Mouse (Mus musculus) limb, embryonic 15.5 days (tissue): ENCODE measurements around the gene Ncor2. TPM values are rescaled to one million over a fixed set of nuclear protein-coding genes. Genes with fewer than 3 reads are reported as not detected.

Experiments used
- ATAC-seq: fragments of 200-750 bp; cut with Nextera tagmentation; 2 replicates; pipeline ENCODE4 v1.8.0; 2017; ENCODE audit warnings: low read depth, moderate TSS enrichment; ENCODE audit not compliant: insufficient number of reproducible peaks, low FRiP score, low TSS enrichment
- H3K27ac ChIP-seq: fragments of 300-500 bp; sonication (generic); 2 replicates; pipeline ENCODE4 v1.5.1; 2015; ENCODE audit warnings: moderate library complexity, mild to moderate bottlenecking, inconsistent platforms
- H3K27me3 ChIP-seq: fragments of 300-500 bp; sonication (generic); 2 replicates; pipeline ENCODE4 v1.6.1; 2015; ENCODE audit warnings: inconsistent platforms
- H3K36me3 ChIP-seq: fragments of 300-500 bp; sonication (generic); 2 replicates; pipeline ENCODE4 v1.6.1; 2015; ENCODE audit warnings: inconsistent platforms
- H3K4me1 ChIP-seq: fragments of 300-500 bp; sonication (generic); 2 replicates; pipeline ENCODE4 v1.6.1; 2015; ENCODE audit warnings: inconsistent platforms
- H3K4me2 ChIP-seq: fragments of 300-500 bp; sonication (generic); 2 replicates; pipeline ENCODE4 v1.6.1; 2015; ENCODE audit warnings: mild to moderate bottlenecking, inconsistent platforms
- H3K4me3 ChIP-seq: fragments of 300-500 bp; sonication (generic); 2 replicates; pipeline ENCODE4 v1.5.1; 2015; ENCODE audit warnings: mild to moderate bottlenecking, inconsistent platforms
- H3K9ac ChIP-seq: fragments of 300-500 bp; sonication (generic); 2 replicates; pipeline ENCODE4 v1.6.1; 2015; ENCODE audit warnings: inconsistent platforms
- H3K9me3 ChIP-seq: fragments of 300-500 bp; sonication (generic); 2 replicates; pipeline ENCODE4 v1.6.1; 2016; ENCODE audit warnings: inconsistent platforms
- WGBS: fragments of 180-500 bp; shearing (Covaris S2); methylation state at CpG from one replicate; pipeline ENCODE4 v1.1.7; 2015; 5-methylcytosine and 5-hydroxymethylcytosine counted together
- polyA plus RNA-seq: library from polyadenylated mRNA; unstranded; fragments of >200 nt; fragmentation: Nextera tagmentation; extraction: Ambion mirVana; gene quantifications from 2 replicates; pipeline ENCODE4 v1.2.1, GENCODE M21; 2015

Ncor2 gene
- polyA plus RNA-seq, 1 experiment from 2014 or later: 32.7 TPM

- H3K27me3 ChIP-seq: no peaks in the 10 kb centered on the region
- peak overlapping the region; percentile 41; the same call in 1 of the 2 replicates for H3K9ac ChIP-seq
- H3K4me2 ChIP-seq: peak overlapping the region; percentile 66
- H3K4me1 ChIP-seq: peaks cover 86% of the 10 kb centered on the region
- H3K9me3 ChIP-seq: no peaks in the 10 kb centered on the region
- ATAC-seq: peak; percentile 32
- 11% methylated on average over 19 of the region's 19 CpGs for WGBS
- H3K27ac ChIP-seq: peak overlapping the region; percentile 98
- H3K4me3 ChIP-seq: peak overlapping the region; percentile 39
- H3K36me3 ChIP-seq: no peaks in the 10 kb centered on the region
Measured at GRCm38 (mm10) chr5:125140151-125140699, 38.8 kb downstream of the Ncor2 start.

GRCm38 (mm10) chr5:125139669-125140068 lies 39.4 kb downstream of the Ncor2 start:
- no peak for ATAC-seq
- Histone ChIP-seq H3K27me3 (no peaks in the 10 kb centered on the region), H3K9ac (no peak overlapping the region), H3K27ac (peak overlapping the region; percentile 98), H3K9me3 (no peaks in the 10 kb centered on the region), H3K4me2 (peak overlapping the region; percentile 66), H3K36me3 (no peaks in the 10 kb centered on the region), H3K4me3 (peak overlapping the region; percentile 39), H3K4me1 (peaks cover 89% of the 10 kb centered on the region)
- WGBS: 57% methylated on average over 5 of the region's 5 CpGs

GRCm38 (mm10) chr5:125138841-125139430 lies 40.1 kb downstream of the Ncor2 start:
- H3K9me3 ChIP-seq: no peaks in the 10 kb centered on the region
- H3K36me3 ChIP-seq: no peaks in the 10 kb centered on the region
- no peak overlapping the region for H3K9ac ChIP-seq
- WGBS: 80% methylated on average over 13 of the region's 13 CpGs
- H3K4me2 ChIP-seq: no peak overlapping the region
- peaks cover 93% of the 10 kb centered on the region for H3K4me1 ChIP-seq
- H3K4me3 ChIP-seq: 0 out of 2 replicates have a peak overlapping the region, but pooled peaks have one; percentile 39
- ATAC-seq: no peak
- H3K27ac ChIP-seq: peak overlapping the region; percentile 98
- no peaks in the 10 kb centered on the region for H3K27me3 ChIP-seq

- peaks cover 93% of the 10 kb centered on the region for H3K4me1 ChIP-seq
- H3K9ac ChIP-seq: no peak overlapping the region
- no peaks in the 10 kb centered on the region for H3K9me3 ChIP-seq
- H3K36me3 ChIP-seq: 0 out of 2 replicates have a peak, but pooled peaks cover 3% of the 10 kb centered on the region
- H3K27ac ChIP-seq: peak overlapping the region; percentile 12; the same call in 1 of the 2 replicates
- no peak overlapping the region for H3K4me2 ChIP-seq
- no peaks in the 10 kb centered on the region for H3K27me3 ChIP-seq
- 91% methylated on average over 18 of the region's 18 CpGs for WGBS
- no peak overlapping the region for H3K4me3 ChIP-seq
- ATAC-seq: no peak
Measured at GRCm38 (mm10) chr5:125137672-125138285, 41.2 kb downstream of the Ncor2 start.

GRCm38 (mm10) chr5:125136996-125137671 lies 41.9 kb downstream of the Ncor2 start:
- Histone ChIP-seq H3K27me3 (no peaks in the 10 kb centered on the region), H3K4me2 (no peak overlapping the region), H3K27ac (peak overlapping the region; percentile 61), H3K4me3 (no peak overlapping the region), H3K4me1 (peaks cover 93% of the 10 kb centered on the region), H3K9ac (no peak overlapping the region), H3K9me3 (no peaks in the 10 kb centered on the region), H3K36me3 (0 out of 2 replicates have a peak, but pooled peaks cover 6% of the 10 kb centered on the region)
- ATAC-seq: no peak
- WGBS: 35% methylated on average over 14 of the region's 14 CpGs

GRCm38 (mm10) chr5:125136296-125136995 lies 42.6 kb downstream of the Ncor2 start:
- Histone ChIP-seq H3K36me3 (0 out of 2 replicates have a peak, but pooled peaks cover 6% of the 10 kb centered on the region), H3K9me3 (no peaks in the 10 kb centered on the region), H3K4me2 (no peak overlapping the region), H3K4me3 (no peak overlapping the region), H3K27me3 (no peaks in the 10 kb centered on the region), H3K27ac (peak overlapping the region; percentile 61), H3K9ac (no peak overlapping the region), H3K4me1 (peaks cover 93% of the 10 kb centered on the region)
- WGBS: 62% methylated on average over 5 of the region's 5 CpGs
- no peak for ATAC-seq

GRCm38 (mm10) chr5:125134795-125135468 lies 44.1 kb downstream of the Ncor2 start:
- 29% methylated on average over 11 of the region's 11 CpGs for WGBS
- Histone ChIP-seq H3K4me1 (peaks cover 94% of the 10 kb centered on the region), H3K9me3 (no peaks in the 10 kb centered on the region), H3K4me2 (peak overlapping the region; percentile 19; the same call in 1 of the 2 replicates), H3K9ac (no peak overlapping the region), H3K27me3 (no peaks in the 10 kb centered on the region), H3K36me3 (0 out of 2 replicates have a peak, but pooled peaks cover 6% of the 10 kb centered on the region), H3K4me3 (no peak overlapping the region), H3K27ac (peak overlapping the region; percentile 83)
- peak; percentile 21 for ATAC-seq

GRCm38 (mm10) chr5:125134391-125134790 lies 44.6 kb downstream of the Ncor2 start:
- Histone ChIP-seq H3K4me3 (no peak overlapping the region), H3K9ac (no peak overlapping the region)
- WGBS: 29% methylated on average over 7 of the region's 7 CpGs

GRCm38 (mm10) chr5:125133651-125134050 lies 45.4 kb downstream of the Ncor2 start:
- ATAC-seq: no peak
- H3K9me3 ChIP-seq: no peaks in the 10 kb centered on the region
- H3K4me1 ChIP-seq: peaks cover 94% of the 10 kb centered on the region
- H3K9ac ChIP-seq: no peak overlapping the region
- WGBS: 66% methylated on average over 4 of the region's 4 CpGs
- no peak overlapping the region for H3K4me3 ChIP-seq
- no peaks in the 10 kb centered on the region for H3K27me3 ChIP-seq
- peak overlapping the region; percentile 83; the same call in 1 of the 2 replicates for H3K27ac ChIP-seq
- H3K4me2 ChIP-seq: no peak overlapping the region
- H3K36me3 ChIP-seq: 0 out of 2 replicates have a peak, but pooled peaks cover 6% of the 10 kb centered on the region

More at GRCm38 (mm10) chr5:125134391-125134790, 44.6 kb downstream of the Ncor2 start:
- Histone ChIP-seq H3K27me3 (no peaks in the 10 kb centered on the region), H3K4me2 (no peak overlapping the region), H3K36me3 (0 out of 2 replicates have a peak, but pooled peaks cover 6% of the 10 kb centered on the region), H3K4me1 (peaks cover 94% of the 10 kb centered on the region), H3K9me3 (no peaks in the 10 kb centered on the region), H3K27ac (peak overlapping the region; percentile 83)
- peak; percentile 41 for ATAC-seq

- H3K27ac ChIP-seq: no peak overlapping the region
Measured at GRCm38 (mm10) chr5:125132566-125133260, 46.3 kb downstream of the Ncor2 start.

More at GRCm38 (mm10) chr5:125132566-125133260, 46.3 kb downstream of the Ncor2 start:
- ATAC-seq: no peak
- H3K9ac ChIP-seq: no peak overlapping the region
- H3K4me3 ChIP-seq: no peak overlapping the region
- WGBS: 92% methylated on average over 13 of the region's 13 CpGs
- H3K36me3 ChIP-seq: peaks cover 10% of the 10 kb centered on the region; the same call in 1 of the 2 replicates
- no peaks in the 10 kb centered on the region for H3K27me3 ChIP-seq
- no peak overlapping the region for H3K4me2 ChIP-seq
- no peaks in the 10 kb centered on the region for H3K9me3 ChIP-seq
- H3K4me1 ChIP-seq: peaks cover 93% of the 10 kb centered on the region
